Mouse (Mus musculus): ENCODE data around the gene Tpst1.
"Not testable (repeated sequence)": the region's sequence is repeated elsewhere in the genome, so short reads cannot be mapped to it uniquely, and the experiment has no call there.

Gene Tpst1

GRCm38 (mm10) chr5:130073026-130073425, at the start of gene Tpst1:
Gene Tpst1, plus strand, starts transcription at chr5:130073326.
- DNase-seq = no peak

GRCm38 (mm10) chr5:130023767-130024539, 49.2 kb upstream of the Tpst1 start:
- DNase-seq = peak; percentile 72

DNA sequence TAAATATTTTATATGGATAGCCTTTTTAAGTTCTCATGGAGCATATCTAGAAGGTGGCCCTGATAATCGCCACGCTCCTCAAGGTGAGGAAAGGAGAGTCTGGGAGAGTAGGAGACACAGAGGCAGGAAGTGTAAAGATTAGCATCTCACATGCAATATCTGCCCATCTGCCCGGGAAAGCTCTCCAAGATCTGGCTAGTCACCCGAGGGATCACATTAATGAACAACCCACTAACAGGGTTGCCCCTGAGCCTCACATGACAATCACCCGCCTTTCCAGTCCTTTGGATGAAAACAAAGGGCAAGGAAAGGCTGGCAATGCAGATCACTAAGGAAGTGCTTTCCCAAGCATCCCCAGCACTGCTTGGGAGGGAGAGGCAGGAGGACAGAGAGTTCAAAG, 46.0 kb upstream of the Tpst1 start:
- no peak for DNase-seq

DNA sequence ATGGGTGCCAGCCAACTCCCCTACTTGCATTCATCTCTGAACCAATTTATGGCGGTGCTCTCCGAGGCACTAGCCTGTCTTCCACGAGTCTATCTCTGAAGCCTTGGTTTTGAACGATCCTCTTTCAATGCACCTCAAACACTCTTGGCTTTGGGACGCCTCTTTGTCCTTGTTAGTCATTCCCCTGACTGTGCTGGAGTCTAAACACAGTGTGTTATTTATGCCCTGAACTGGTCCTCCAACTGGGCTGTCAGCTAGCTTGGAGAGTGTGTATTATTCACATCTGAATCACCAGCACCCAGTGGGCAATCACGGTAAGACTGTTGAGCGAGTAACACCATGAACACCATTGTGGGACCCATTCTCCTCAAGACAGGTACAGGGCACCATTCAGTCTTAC, 45.4 kb upstream of the Tpst1 start:
- DNase-seq = no peak

DNA sequence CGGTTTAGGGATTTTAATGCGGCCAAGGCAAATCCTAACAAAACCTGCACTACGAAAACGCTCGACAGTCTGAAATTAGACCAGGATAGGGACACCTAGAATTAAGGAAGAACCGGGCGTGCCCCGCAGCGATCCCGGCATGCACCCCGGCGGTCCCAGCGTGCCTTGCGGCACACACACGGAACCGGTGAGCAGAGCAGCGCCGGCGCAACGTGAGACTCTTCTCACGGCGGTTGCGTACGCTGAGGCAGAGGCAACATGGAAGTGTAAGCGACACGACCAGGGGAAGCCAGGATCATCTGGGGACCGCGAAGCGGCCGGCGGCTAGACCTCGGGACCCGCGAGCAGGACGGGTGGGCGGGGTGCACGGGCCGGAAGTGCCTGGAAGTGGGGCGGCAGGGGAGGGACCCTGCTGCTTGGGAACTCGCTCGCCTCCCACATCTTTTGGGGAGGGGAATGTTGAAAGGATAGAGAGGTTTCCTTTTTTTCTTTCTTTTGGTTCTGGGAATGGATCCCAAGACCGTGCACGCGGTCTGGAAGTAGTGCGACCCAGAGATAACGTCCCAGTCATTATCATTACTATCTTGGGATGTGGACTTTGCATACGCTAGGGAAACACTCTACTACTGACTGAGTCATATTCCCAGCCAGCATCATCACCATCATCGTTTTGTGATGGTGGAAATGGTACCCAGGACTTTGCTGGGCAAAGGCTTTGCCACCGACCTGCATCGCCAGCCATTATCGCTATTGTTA, 43.8 kb upstream of the Tpst1 start, which contains the start of the genes Asl and Crcp:
Gene Asl, minus strand, starts transcription at position 106 of the 756 bp plus-strand sequence.
Gene Crcp, plus strand, starts transcription at position 149 of the 756 bp plus-strand sequence.
- DNase-seq = peak; percentile 78

GRCm38 (mm10) chr5:130031410-130032390, 41.4 kb upstream of the Tpst1 start:
- no peak for DNase-seq

- no peak for DNase-seq
Observed at GRCm38 (mm10) chr5:130033869-130034268, 39.3 kb upstream of the Tpst1 start.

- not testable (repeated sequence) for DNase-seq
Observed at GRCm38 (mm10) chr5:130036300-130036699, 36.8 kb upstream of the Tpst1 start.

DNA sequence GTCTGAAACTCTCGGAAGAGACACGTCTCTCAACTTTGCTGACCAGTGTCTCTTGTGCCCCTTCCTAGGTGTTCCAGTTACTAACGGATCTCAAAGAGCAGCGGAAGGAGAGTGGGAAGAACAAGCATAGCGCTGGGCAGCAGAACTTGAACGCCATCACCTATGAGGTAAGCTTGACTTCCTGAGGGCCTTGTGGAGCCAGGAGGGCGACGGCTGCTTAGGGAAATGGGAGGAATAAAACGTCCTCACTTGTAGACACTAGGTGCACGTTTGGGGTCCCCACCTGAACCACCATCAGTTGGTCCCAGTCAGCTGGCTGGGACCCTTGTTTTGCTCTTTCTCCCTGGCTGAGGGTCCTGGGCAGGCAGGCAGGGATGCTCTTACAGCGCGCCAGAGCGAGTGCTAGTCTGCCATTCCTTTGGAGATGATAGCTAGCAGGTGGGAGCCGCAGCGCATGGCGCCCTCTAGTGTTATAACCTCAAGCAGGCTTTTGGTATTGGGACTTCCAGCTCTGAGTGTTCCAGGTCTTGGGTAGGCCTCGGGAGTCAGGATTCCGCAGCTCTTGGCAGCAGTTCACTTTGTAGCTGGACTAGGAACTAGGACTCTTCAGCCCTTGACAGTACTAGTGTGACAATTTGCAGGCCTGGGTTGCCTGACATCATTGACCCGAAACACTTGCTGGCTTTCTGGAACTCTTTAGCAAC, 35.2 kb upstream of the Tpst1 start:
- DNase-seq = peak; percentile 63

DNA sequence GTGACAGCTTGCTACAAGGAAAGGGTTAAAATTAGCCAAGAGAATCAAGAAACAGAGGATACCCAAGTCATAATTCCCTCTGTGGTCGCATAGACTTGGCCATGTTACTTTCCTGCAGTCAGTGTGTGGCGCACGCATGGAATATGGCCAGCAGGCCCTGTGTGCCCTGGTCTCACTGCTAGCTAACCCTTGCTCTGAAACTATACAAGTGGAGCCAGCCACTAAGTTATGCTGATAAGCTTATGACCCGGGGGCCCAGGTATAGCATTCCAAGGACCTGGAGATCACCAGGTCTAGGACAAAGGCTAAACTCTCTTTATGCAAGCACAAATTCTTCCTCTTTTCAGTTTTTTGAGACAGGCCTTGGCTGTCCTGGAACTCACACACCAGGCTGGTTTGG, 32.3 kb upstream of the Tpst1 start:
- DNase-seq = no peak

DNA sequence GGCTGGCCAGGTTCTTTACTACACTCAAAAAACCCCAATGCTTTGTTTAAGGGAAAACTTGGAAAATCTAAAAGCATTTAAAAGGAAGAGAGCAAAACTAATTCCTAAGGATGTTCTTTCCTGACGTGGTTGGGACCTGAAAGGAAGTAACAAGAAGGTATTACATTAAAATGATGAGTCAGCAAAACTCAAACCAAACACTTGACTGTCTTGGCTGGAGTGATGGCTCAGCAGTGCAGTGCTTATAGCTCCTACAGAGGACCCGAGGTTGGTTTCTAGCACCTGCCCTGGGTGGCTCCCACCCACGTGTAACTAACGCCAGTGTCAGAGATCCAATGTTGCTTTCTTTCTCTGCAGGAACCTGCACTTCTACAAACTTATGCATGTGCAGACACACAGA, 31.9 kb upstream of the Tpst1 start:
- no peak for DNase-seq

- DNase-seq = no peak
Observed at GRCm38 (mm10) chr5:130043741-130044140, 29.4 kb upstream of the Tpst1 start.

- DNase-seq = peak; percentile 79
Observed at GRCm38 (mm10) chr5:130044201-130044695, 28.9 kb upstream of the Tpst1 start.

DNA sequence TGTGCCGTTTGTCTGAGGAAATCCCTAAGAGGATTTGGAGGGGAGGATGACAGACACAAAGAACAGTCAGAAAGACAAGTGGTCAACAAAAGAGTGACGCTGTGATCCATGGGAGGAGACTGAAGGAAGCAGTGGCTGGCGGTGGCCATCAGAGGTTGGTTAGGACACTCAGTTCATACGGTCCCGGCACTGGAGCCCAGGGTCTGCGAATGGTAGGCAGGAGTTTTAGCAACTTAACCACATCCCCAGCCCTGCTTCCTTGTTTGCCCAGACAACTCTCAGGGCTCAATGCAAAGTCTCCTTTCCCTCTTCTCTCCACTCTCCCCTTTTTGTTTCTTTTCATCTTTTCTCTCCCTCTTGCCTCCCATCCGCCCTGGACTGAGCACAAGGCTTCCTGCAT, 27.0 kb upstream of the Tpst1 start:
- no peak for DNase-seq

DNA sequence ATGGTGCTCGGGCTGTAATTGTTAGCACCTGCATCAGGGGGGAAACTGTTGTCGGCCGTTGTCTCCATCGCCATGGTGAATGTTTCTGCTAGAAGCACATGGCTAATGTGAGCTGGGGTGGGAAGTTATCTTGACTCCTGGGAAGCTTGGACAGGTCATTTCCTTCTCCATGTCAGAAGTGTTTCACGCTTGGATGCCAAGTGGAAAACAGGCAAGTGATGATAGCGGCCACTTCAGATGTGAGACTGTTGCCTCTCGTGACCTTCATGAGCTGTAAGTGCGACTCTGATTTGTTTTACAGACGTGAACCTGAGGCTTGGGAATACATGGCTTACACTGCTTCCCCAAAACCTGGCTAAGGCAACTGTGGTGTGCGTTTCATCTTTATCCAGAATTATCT, 26.5 kb upstream of the Tpst1 start:
- no peak for DNase-seq

DNA sequence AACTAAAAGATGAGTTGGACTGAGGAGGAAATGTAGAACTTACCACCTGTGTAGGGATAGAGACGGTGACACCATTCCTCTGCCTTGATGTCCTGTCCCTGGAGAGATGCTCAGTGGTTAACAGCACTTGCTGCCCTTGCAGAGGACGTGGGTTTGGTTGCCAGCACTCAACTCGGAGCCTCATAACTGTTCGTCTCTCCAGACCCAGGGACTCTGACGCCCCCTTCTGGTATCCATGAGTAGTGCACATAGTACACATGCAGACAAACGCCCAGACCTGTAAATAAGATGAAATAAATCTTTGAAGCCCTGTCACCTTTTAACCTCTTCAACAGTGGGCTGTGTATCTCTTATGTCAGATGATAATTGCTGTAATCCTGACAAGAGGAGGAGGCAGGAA, 26.1 kb upstream of the Tpst1 start:
- DNase-seq = no peak

DNA sequence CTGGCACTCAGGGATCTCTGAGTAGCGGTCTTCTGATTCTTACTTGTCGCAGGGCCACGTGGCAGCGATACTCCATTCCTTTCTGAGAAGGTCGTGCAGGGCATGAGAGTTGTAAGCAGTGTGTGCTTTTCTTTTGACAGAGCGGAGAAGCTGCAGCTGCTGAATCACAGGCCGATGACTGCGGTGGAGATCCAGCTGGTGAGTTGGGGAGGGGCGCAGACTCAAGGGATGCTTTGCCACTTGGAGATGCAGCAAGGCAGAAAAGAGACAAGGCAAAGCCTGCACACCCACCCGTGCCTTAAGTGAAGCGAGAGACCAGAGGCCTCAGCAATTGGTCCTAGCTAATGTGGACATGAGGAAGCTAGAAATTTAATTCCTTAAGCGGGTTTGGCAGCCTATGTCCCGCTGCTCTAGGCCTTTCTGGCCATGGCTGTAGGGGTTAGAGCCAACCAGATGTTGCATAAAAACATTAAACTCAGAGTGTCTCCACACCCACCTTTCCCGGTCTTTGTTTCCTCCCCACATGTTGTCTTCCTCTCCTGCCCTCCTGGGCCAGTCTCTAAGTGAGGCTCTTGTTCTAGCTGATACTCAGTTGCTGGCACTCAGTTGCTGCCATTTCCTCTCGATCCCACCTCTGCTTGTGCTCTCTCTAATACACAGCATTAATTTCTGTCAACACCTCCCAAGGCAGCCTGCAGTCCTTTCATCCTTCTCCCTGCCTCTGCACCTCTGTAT, 24.2 kb upstream of the Tpst1 start:
- no peak for DNase-seq

DNA sequence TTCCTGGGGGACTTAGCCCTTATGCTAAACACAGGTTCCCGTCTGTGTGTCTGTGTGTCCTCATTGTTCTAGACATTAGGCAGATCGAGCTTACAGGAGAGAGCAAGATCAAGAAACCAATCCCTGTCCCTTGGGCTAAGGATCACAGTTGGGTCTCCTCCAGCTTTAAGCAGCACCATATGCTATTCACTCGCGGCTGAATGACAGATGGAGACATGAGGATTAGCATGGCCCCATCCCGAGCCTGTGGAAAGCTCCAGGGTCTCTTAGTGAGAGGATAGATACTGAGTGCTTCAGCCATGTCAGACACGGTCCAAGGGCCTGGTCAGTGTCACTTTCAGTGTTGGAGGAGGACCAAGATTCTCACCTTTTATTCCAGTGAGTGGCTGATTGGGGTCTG, 22.7 kb upstream of the Tpst1 start:
- DNase-seq = peak; percentile 83

- no peak for DNase-seq
Observed at GRCm38 (mm10) chr5:130051073-130051860, 21.9 kb upstream of the Tpst1 start.

GRCm38 (mm10) chr5:130052510-130052909, 20.6 kb upstream of the Tpst1 start:
- no peak for DNase-seq

Measured in cerebellum, adult 11 months (tissue).